Mouse (Mus musculus) frontal cortex, postnatal 36 days (tissue): Measurements from ENCODE around the gene Gm20219.

ENCODE experiments used
- DNase-seq, 2 experiments: peaks; one replicate each; pipeline ENCODE4 v3.0.0; 2022; ENCODE audit warnings: low spot score in 2 of 2

The Gm20219 gene

DNA sequence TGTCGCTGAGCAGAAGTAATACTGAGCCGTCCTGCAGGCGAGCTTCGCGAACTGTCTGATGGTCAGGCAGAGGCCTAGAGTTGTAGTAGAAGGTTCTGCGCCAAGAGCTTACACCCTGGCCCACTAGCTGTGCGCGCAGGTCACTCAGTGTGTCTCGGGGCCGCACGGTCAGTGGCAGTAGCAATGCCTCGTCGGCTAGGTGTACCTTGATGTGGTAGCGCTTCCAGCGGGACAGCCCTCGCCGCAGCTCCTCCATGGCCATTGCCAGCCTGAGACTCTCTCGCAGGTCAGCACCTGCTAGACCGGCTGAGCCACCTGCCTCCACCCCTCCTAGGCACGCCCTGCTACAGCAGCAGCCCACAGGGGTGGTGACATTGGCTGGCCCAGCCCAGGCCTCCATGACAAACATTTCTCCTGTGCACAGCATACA lies at the start of gene Gm20219:
Gm20219 (minus strand) TSS at position 266 of the 430 bp plus-strand sequence.
- DNase-seq = no peak

- DNase-seq = no peak
Measured at GRCm38 (mm10) chr17:56604070-56604380, 49.8 kb upstream of the Gm20219 start.

DNA sequence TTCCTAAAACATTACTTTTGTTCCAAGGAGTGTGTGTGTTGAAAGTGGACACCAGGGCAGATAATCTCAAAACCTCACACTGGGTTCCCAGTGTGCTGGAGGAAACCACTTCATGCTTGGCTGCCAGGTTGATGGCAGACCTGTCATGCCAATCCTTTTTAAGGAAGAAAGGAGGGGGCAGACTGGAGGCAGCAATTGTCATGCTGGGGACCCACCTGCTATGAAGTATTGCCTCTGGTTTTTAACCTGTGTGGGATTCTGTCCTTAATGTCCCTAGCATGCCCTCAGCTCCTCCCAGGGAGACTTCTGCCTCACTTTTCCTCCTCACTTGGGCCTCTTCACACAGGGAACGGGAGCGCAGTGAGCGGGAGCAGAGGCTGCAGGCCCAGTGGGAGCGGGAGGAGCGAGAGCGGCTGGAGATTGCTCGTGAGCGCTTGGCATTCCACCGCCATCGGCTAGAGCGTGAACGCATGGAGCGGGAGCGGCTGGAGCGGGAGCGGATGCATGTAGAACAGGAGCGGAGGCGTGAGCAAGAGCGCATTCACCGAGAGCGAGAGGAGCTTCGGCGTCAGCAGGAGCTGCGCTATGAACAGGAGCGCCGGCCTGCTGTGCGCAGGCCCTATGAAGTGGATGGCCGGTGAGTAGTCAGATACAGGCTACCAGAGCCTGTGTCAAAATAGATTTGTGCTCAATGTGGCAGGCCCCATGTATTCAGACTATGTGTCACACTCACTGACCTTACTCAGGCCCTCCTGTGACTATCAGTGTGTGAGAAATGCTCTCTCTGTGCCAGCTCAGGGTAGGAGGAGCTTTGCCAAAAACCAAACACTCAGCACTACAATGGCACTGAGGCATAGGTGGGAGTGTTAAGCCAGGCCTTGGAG lies 49.2 kb upstream of the Gm20219 start:
- no peak for DNase-seq

GRCm38 (mm10) chr17:56593527-56594271 lies 39.5 kb upstream of the Gm20219 start:
- no peak for DNase-seq

DNA sequence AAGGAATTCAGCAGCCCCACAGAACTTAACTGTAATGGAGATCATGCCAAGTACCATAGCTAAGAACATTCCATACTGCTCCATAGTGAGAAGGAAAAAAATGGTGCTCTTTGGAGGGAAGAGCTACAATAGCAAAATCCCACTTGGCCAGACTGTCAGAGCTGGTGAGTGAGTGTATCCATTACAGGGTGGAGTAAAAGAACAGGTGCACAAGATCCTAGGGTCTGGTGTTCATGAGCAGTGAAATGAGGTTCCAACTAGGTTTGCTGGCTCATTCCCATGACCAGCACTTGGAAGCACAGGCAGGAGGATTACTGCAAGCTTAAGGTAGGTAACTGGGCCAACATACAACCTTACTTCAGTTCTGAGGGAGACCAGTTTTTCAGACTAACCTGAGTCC lies 38.4 kb upstream of the Gm20219 start:
- no peak for DNase-seq

GRCm38 (mm10) chr17:56588921-56589320 lies 34.7 kb upstream of the Gm20219 start:
- no peak for DNase-seq

GRCm38 (mm10) chr17:56587773-56588172 lies 33.6 kb upstream of the Gm20219 start:
- no peak for DNase-seq

DNA sequence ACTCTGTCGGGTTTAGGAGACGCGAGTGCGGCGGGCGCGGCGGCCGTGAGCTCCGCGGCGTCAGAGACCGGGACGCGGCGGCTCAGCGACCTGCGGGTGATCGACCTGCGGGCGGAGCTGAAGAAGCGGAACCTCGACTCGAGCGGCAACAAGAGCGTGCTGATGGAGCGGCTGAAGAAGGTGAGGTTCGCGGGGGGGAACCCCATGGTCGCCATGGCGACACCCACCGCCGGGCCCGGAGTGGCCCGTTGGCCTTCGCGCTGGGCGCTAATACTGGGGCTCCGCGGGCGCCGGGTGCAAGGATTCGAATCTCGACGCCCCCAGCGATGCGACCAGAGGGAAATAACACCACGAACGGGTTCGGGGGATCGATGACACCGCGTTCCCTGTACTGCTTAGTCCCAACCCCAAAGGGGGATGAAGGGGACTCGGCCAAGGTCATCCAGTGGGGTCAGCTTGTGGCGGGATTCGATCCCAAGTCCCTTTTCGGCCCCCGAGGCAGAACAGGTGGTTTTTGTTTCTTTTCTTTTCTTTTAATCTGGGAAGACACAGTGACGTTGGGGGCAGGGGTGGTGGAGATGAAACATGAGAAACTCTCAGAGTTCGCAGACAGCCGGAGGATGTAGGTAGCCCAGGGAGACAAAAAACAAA lies 31.1 kb upstream of the Gm20219 start:
- DNase-seq = no peak

- DNase-seq = peak; percentile 100
Measured at GRCm38 (mm10) chr17:56584257-56585130, 30.3 kb upstream of the Gm20219 start, which contains the start of the genes Safb2 and Safb. Gene Safb2 (minus strand): TSS chr17:56584585. Gene Safb (plus strand): TSS chr17:56584825.

- peak in 1 of 2 experiments; percentile 18 for DNase-seq
Measured at GRCm38 (mm10) chr17:56583611-56584256, 29.5 kb upstream of the Gm20219 start.

- DNase-seq = no peak
Measured at GRCm38 (mm10) chr17:56583071-56583470, 28.9 kb upstream of the Gm20219 start.

GRCm38 (mm10) chr17:56572939-56573338 lies 18.8 kb upstream of the Gm20219 start:
- DNase-seq = no peak

- no peak for DNase-seq
Measured at GRCm38 (mm10) chr17:56572154-56572553, 18.0 kb upstream of the Gm20219 start.

GRCm38 (mm10) chr17:56570287-56570686 lies 16.1 kb upstream of the Gm20219 start:
- no peak for DNase-seq

DNA sequence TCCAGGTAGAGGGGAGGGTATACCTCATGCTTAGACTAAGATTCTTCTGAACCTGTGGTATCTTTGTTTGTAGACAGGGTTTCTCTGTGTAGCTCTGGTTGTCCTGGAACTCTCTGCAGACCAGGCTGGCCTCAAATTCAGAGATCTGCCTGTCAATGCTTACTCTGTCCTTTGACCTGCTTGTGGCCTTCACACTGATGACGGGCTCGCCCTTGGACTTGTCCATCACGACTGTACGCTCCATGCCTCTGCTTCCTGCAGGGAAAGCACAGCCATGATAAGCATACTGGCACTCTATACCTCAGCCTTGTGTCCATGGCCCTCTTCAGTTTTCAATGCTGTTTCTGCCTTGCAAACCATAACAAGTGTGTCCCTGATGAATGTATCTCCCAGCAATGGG lies 13.2 kb upstream of the Gm20219 start:
- no peak for DNase-seq

DNA sequence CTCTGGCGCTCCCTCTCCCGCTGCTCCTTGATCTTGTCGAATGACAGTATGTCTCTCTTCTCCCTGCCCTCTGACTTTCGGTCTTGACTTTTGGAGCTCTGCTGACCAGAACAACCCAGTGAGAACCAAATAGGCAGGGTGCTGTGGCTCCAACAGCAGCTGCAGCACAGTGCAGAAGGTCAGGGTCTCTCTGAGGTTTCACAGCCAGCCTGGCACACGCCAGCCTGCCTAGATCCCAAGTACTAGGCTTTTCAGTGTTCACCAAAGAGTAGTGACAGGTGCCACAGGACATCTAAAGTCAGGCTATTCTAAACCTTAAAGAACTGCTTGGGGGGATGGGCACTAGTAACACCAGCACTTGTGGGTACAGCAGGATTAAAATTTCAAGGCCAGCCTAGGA lies 12.7 kb upstream of the Gm20219 start:
- no peak for DNase-seq

DNA sequence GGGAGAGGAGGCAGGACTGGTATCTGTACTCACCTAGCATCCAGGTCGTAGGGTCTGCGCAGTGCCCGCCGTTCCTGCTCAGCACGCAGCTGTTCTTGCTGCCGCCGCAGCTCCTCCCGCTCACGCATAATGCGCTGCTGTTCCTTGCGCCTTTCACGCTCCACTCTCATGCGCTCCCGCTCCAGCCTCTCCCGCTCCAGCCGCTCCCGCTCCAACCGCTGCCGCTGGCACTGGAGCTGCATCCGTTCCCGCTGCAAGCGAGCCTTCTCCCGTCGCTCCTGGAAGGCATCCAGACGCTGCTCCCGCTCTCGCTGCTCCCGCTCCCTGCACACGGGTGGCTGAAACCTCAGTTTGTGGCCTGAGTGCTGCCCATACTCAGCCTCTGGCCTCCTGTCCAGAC lies 12.1 kb upstream of the Gm20219 start:
- no peak for DNase-seq

DNA sequence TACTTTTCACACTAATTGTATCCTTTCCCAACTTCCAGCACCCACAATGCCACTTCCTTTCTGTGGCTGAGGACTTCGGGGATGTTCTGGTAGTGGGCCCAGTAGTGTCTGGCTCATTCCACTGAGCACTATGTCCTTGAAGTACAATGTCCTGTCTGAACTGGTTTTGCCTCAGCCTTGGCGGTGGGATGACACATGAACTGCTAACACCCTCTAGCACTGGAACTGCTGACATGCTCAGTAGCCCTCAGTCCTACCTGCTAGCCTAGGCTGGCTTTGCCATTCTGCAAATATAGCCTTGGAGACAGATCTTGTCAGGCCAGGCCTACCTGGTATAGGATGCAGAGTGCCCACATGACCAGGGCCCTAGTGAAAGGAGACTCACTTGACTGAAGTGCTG lies 7.7 kb upstream of the Gm20219 start:
- no peak for DNase-seq

- no peak for DNase-seq
Measured at GRCm38 (mm10) chr17:56560131-56560530, 5.9 kb upstream of the Gm20219 start.

- DNase-seq = no peak
Measured at GRCm38 (mm10) chr17:56559386-56559785, 5.2 kb upstream of the Gm20219 start.

DNA sequence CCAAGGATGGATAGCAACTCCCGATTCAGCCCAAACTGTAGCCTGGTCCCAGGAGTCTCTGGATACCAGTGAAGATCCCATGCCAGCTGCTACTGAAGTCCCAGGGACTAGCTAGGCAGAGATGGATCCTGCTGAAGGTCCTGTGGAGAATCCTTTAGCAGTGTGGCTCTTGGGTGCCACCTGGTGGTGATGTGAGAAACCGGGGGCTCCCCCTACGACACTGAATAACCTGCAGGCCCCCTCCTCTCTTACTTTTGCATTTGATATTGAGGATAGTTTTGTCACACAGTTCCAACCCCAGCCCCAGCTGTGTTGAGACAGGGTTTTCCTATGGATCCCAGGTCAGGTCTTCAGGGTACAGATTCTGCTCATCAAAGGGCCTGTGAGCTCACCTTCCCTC lies 4.3 kb upstream of the Gm20219 start:
- DNase-seq = peak; percentile 68 to 71
